Mouse (Mus musculus) heart, adult 9 months (tissue): ENCODE results near the gene Ing3.

Experiments used
- DNase-seq, 2 experiments: peaks; one replicate each; pipeline ENCODE4 v3.0.0; 2022; ENCODE audit warnings: low spot score in 2 of 2

Ing3 gene

DNA sequence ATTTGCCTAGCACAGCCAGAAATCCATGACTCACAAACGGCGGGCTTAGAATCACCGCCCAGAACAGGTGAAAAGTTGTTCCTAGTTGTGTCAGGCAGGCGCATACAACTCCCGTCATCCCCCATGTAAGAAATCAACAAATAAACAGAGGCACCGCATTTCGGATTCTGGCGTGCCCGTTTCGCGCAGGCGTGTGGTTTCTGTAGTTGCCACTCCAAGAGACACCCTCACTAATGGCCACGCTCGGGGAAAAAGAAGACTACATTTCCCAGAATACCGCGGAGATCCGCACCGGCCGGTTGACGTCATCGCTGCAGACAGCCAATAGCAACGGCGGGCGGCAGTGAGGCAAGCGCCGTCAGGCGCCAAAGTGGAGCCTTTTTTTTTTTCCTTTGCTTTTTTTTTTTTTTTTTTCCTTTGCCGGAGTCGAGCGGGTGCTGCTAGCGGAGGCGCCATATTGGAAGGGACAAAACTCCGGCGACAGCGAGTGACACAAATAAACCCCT lies at the start of gene Ing3:
Gene Ing3 (plus strand): TSS at position 346 of the 506 bp plus-strand sequence.
- peak; percentile 99 to 100 for DNase-seq

DNA sequence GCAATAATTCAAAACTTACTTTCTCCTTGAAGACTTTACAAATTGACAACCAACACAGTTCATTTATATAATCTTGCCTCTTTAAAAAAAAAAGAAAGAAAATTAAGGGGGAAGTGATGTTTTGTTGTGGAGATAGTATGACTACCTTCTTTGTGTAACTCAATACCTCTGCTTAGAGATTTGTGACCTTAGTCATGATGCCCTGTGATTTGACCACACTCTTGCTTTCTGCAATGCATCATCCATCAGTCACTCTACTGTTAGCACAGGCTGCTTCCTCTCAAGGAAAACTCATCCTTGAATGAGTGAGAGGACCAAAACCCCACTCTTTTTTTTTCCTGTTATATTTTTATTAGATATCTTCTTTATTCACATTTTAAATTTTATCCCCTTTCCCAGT lies 39.7 kb upstream of the Ing3 start:
- DNase-seq = no peak

DNA sequence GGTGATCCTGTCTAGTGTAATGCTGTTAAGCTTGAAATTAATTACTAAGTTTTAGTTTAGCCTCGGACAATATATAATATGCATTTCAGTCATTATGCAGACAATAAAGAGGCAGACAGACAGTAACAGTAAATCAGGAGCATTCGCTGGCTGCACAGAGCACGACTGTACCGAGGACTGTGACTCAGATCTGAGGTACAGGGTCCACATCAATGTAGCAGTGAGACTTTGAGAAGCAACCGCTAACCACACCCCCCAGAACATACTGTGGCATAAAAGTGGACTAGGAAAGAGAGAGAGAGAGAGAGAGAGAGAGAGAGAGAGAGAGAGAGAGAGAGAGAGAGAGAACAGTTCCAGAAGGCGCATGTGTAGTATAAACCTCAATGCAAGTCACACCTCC lies 38.6 kb upstream of the Ing3 start:
- DNase-seq = no peak

DNA sequence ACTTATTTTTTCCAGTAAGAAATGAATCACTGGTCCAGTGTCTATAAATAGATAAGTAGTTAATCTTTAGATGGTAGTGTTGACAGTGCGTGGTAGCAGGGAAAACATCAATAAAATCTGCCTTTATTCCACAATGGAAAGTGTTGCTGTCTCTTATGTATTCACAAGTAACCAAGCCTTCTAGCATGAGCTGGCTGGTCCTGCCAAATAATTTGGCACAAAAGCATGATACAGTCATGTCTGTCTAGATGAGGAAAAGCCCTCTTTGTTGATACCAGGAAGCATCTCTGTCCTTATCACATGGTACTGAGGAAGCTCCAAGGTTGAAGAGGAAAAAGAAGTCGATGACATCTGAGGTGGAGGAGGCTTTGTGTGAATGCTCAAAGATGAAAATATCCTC lies 32.8 kb upstream of the Ing3 start:
- no peak for DNase-seq

DNA sequence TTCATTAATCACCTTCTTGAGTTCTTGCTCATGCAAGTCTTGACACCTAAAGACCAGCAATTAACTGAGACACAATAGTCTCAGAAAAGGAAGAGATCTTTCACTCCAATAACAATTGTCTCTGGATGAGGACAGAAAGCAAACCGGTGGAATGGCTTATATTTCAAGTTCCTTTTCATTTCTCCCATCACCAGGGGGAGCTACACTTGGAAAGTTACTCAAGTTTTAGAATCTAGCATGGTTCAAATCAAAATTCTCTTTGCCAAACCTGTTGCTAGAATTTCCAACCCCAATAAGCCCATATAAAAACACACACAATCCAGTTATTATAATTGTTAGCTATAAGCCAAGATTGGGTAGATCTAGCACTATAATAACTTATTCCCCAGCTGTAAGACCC lies 25.2 kb upstream of the Ing3 start:
- no peak for DNase-seq

DNA sequence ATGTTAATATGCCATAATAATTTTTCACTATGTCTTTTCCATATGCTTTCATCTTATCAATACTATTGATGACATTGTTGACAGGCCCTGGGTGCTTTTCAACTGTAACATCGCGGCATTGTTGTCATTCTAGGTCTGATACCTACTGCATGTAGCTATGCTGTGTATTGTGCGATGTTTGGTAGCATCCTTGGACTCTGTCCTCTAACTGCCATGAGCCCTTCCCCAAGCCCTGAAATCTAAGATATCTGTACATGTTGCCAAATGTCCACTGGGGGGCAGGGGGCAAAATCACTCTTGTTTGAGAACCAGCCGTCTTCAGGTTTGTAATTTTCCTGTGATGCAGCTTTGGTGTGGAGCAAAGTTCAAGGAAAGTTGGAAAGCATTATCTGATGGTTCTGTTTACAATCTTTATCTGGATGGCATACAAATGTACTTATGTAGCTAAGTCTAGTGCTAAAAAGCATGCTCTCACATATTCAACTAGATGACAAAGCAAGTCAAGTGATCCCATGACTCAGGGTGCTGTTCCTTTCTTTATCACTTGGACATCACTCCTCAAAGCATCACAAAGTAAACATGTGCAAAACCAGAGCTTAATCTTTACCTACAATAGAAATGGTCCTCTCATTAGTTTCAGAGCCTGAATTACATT lies 11.3 kb upstream of the Ing3 start:
- DNase-seq = no peak

DNA sequence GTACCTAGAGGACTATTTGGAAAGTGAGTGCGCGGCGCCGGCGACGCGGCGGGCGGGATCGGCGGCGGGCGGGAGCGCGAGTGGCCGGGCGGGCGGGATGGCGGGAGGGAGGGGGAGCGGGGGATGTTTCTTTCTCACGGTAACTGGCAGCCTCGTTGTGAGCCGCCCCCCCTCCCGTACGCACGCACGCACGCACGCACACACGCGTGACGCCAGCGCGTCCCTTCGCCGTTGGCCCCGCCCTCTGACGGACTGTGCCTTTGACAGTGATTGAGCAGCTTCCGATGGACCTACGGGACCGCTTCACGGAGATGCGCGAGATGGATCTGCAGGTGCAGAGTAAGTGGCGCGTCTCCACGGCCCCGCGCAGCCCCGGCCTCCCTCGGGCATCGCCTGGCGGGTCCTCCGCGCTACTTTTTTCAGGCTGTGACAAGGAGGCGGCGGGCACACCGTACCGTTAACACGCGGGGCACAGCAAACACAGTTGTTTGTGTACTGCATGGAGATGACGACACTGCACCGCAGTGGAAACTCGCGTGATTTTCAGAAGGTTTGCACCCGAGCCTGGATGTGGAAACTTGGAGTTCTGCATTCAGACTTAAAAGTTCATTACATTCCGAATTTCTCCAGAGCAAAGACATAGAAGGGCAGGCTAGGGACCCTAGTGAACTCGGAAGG lies 539 bp downstream of the Ing3 start:
- peak; percentile 95 to 97 for DNase-seq

DNA sequence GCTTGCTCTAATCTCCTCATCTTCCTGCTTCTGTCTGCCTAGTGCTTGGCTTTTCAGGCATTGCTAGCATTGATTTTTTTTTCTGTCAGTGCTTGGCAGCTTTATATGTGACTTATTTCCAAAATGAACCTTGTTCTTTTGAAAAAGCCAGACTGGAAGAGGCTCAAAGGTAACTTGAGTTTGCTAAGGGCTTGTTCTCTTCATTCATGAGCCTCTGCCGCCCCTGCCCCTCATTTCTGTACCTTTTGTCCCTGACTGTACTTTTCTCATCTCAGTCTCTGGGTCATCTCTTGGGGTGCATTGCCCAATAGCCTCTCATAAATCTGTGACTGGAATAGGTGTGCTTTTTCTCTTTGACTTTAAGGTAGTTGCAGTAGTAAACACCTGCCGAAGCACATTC lies 1.3 kb downstream of the Ing3 start:
- DNase-seq = no peak

DNA sequence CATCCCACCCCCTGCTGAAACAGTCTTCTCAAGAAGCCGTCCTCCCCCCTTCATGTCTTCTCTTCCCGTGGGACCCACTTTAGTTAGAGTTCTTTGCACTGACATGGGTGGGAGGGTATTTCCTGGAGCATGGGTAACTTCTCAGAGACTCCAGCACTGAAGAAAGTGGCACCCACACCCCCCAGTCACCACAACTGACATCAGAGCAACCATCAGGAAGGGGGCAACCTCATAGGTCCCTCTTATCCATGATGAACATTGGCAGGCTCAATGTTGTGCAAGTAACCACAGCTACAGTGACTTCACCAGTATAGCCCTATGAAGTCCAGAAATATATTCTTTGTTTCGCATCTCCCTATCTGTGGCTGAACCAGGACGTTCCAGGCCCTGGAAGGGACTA lies 6.1 kb downstream of the Ing3 start:
- no peak for DNase-seq

DNA sequence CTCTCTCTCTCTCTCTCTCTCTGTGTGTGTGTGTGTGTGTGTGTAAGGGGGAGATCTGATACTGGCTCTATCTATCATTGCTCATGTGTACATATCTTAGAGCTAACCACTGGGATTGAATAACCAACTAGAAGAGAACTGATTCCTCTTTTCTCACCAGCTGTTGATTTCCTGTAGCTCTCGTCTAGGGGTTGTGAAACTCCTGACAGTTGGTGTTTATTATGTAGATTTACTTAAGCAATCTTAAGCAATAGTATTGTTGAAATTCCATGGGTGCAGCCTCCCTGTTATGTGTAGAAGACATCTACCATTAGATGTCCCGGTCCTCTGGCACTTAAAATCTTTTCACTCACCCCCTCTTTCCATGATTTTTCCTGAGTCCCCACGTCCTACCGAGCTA lies 9.6 kb downstream of the Ing3 start:
- DNase-seq = no peak

DNA sequence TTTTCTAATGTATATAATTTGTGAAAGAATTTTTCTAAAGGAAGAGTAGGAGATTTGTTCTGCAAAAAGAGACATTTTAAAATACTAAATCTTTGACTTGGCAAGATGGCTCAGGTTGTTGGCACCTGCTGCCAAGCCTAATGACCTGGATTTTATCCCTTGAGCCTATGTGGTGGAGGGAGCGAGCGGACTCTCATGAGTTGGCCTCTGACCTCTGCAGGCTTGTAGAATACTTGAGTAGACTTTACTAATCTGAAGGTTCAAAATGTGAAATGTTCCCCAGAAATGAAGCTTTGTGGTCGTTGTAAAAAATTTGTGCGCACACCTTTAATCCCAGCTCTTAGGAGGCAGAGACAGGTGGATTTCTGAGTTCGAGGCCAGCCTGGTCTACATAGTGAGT lies 10.5 kb downstream of the Ing3 start:
- no peak for DNase-seq

DNA sequence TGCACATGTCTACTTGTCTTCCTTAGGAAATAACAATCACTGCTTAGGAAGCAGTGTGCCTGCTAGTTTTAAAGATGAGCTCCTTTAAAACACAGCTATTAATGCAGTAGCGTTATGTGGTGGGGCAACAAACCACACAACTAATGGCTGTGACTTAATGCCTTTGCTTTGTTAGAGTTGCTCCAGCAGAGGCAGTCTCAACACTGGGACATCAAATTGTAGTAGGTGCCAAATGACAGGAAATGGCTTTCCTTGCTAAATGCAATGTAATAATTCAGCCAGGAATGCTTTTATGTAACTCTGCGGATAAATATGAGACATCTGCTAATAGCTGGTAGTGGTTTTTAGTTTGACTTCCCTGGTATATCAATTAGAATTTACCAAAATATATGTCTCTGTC lies 28.2 kb downstream of the Ing3 start:
- no peak for DNase-seq

DNA sequence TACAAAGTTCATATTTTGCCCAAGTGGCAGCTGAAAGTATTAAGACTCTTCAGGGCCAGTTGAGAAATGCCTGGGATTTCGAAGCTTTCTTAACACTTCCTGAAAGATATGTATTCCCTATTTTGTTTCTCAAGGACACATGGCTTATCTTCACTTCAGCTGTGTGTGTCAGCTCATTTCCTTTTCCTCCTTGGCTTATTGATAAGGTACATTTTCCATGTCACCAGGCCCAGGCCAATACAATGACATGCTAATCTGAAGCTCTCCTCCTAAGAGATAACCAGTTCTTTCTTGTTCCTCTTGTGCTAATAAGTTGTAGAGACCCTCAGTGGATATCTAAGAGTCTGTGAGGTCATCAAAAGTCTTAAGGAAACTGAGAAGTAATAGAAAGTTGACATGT lies 31.7 kb downstream of the Ing3 start:
- no peak for DNase-seq

DNA sequence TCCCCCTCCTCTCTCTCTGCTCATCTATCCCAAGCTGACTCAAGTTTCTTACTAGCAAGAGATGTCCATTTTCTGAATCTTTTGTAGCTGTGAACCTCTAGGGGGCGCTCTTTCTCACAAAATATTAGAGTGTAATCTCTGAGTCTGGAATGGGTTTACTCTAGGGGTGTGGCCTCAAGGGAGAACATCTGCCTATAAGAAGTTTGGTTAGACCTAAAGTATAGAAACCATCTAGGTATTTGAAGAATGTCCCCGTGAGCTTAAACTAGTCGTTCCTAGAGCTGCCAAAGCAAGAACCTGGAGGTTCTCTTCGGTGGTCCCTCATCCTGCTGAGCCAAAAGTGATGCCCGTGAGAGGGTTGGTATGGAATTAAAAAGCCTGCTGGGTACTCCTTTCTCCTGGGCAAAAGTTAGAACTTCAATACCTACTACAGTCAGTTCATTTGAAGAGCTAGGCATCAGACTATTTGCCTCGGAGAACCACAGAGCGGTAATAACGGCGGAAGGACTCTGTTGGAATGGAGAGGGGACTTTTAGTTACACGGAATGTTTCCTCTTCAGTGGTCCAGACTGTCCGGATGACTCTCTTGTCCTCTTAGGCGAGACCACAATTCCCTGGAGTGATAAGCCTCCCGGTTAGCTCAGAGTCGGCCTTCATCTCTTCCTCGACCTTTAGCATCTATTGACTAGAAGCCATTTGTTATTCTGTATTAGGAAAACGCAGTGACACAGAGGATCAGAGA lies 35.8 kb downstream of the Ing3 start:
- peak; percentile 80 to 91 for DNase-seq

DNA sequence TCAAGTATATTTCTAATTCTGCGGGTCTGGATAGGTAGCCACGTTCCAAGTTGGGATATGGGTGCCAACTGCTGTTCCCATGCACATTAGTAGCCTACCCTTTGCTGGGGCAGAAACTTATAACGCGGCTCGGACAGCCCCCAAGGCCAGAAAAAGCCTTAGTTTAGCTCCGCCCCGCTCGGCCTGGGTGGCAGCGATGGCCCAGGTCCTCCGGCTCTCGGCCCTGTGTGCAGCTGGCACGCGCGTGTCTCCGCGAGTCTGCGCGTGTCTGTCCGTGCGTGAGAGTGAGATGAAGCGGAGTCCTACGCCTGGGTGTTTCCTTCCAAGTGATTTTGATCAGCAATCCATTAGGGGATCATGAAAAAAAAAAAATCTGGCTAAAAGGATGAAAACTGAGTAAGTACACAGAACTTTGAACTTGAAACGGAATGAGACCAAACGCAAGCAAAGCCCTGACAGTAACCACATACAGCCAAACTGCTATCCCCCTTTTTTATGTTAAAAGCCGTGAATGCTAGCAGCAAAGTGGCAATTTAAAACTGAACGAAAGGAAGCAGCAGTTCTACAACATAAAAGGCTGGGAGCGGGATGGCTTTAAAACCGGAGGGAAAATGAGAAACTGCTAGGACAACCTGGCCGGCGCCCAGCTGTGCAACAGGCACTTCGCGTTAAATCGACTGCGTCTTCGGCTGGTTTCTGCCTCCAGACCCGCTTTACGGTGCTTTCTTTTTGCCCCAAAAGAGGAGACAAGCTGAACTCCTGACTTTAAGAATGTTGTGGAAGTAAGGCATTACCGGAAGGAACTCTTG lies 36.6 kb downstream of the Ing3 start, which contains the start of gene Cped1:
Gene Cped1 (plus strand): TSS at position 185 of the 809 bp plus-strand sequence.
- peak; percentile 78 to 83 for DNase-seq

DNA sequence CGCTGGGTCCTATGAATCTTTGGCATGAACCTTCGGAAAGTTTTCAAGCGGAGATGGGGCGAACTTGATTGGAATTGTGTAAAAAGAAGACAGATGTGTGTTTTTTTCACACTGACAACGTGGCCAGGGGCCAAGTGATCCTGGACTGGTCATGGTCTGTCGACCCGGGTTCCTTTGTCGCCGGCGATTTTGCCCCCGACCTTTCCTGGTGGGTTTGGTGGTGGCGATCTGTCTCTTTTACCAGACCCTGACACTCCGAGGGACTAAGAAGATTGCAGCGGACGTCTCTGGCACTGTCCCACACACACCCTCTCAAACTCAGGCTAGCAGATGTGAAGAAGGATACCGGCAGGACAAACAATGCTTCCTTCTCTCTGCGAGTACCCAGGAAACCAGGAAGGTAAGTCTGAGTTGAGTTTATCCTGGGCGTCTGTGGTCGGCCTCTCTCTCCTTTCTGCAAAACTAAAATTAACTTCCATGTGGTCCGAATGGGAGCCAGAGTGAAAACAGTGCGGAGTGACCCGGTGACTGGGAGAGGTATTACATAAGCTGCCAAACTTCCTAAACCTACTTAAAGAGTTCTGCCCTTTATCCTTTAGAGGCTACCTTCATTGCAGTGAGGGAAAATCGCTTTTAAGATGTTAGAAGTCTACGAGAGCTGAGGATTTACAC lies 37.4 kb downstream of the Ing3 start:
- DNase-seq = peak; percentile 56 to 59

DNA sequence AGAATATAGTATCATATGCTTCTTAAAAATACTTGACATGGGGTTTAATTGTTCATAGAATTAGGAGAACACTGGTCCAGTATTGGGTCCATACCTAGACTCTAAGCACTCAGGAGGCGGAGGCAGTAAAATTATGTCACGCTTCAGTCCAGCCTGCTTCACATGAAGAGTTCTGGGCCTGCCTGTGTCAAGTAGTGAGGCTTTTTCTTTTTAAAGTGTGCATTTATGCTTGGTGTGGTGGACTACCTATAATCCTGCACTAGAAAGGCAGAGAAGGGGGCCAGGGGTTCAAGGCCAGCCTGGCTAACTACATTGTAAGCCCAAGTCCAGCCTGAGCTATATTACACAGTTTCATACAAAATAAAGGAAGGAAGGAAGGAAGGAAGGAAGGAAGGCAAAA lies 38.2 kb downstream of the Ing3 start:
- no peak for DNase-seq

DNA sequence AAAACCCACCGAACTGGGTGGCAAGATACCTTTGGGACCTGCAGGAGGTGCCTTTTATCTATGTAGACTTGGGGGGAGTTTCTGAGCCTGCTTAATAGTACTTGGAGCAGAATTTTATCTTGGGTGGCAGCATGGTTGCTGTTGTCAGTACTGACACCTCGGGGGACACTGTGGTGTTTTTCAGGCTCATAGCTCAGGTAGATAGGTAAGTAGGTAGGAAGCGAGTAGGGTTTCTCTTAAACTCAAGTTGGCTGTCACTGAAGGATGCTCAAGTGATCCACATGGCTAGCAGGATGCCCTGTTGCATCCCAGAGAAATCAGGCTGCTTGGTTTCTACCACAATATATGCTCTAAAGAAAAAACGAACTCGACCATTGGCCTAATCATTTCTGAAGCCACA lies 38.9 kb downstream of the Ing3 start:
- no peak for DNase-seq

DNA sequence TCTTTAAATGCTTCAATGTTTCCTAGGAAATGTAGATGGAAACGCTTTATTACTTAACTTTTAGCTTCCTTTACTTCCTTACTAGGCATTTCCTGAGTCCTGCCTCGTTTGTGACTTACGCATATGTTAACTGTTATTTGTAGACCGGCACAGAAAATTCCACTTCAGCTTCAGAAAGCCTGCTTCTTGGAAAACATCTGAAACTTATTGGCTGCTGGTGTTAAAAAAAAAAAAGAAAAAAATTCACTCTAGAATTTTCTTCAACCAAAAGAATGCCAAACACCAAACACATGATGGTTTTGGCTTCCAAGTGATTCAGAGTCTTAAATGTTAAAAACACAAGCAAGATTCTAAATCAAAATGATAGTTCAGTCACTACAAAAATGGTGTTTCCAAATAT lies 39.7 kb downstream of the Ing3 start:
- no peak for DNase-seq

DNA sequence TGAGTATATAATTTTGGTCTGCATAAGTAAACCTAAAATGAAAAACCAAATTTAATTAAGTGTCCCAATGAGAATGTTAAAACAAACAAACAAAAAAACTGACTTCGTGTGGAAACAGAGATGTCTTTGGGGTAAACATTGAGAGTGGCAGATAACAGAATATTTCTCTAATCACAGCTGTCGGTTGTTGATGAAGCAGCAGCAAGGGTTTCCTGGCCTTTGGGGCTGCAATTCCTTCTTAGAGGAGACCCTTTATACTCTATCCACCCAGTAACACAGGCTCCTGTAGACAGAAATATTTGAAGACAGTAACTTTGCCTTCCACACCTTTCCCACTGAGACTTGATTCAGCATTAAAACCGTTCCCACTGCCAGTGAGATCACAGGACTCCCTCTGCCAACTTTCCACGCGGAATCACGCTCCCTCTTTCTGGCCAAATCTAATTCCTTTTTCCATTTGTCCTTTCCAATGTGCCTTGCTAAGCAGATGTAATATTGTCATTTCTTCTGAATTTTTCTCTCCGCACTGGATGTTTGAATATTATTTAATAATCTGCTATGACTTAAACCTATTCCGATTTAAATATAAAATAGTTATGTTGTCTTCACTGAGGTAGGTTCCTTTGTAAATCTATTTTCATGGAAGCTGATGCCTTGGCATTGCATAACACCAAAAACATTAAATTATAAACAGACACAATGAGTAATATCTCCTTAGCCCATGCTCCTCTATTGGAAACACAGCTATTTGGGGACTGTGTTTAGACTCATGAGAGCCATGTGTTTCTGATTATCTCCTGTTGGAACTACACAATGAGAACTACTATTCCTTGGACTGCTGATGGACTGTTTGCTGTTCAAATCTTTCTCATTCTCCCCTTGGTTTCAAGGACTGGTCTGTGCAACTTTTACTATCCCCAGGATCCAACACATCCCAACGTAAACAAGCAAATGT lies 41.1 kb downstream of the Ing3 start:
- peak in 1 of 2 experiments; percentile 60 for DNase-seq
